Mouse (Mus musculus) heart, embryonic 13.5 days (tissue): Measurements from ENCODE around the gene Nqo2. TPM values are rescaled to one million over a fixed set of nuclear protein-coding genes. Genes with fewer than 3 reads are reported as not detected.

Experiments
- ATAC-seq: fragments of 200-750 bp; cut with Nextera tagmentation; 2 replicates; pipeline ENCODE4 v1.8.0; 2017; ENCODE audit warnings: moderate TSS enrichment; ENCODE audit not compliant: insufficient number of reproducible peaks, low FRiP score, low TSS enrichment; ENCODE audit errors: extremely low read depth
- H3K27ac ChIP-seq: fragments of 300-500 bp; sonication (generic); replicated peaks from 2 replicates; pipeline ENCODE4 v1.5.1; 2015; ENCODE audit warnings: moderate library complexity, mild to moderate bottlenecking, inconsistent platforms
- H3K27me3 ChIP-seq: fragments of 300-500 bp; sonication (generic); replicated peaks from 2 replicates; pipeline ENCODE4 v1.6.1; 2015; ENCODE audit warnings: mild to moderate bottlenecking, inconsistent platforms
- H3K36me3 ChIP-seq: fragments of 300-500 bp; sonication (generic); 2 replicates; pipeline ENCODE4 v1.6.1; 2015; ENCODE audit warnings: mild to moderate bottlenecking, inconsistent platforms
- H3K4me1 ChIP-seq: fragments of 300-500 bp; sonication (generic); 2 replicates; pipeline ENCODE4 v1.6.1; 2015; ENCODE audit warnings: inconsistent platforms
- H3K4me2 ChIP-seq: fragments of 300-500 bp; sonication (generic); 2 replicates; pipeline ENCODE4 v1.6.1; 2015; ENCODE audit warnings: inconsistent platforms, mild to moderate bottlenecking, moderate library complexity
- H3K4me3 ChIP-seq: fragments of 300-500 bp; sonication (generic); 2 replicates; pipeline ENCODE4 v1.5.1; 2015; ENCODE audit warnings: moderate library complexity, mild to moderate bottlenecking, inconsistent platforms
- H3K9ac ChIP-seq: fragments of 300-500 bp; sonication (generic); 2 replicates; pipeline ENCODE4 v1.6.1; 2015; ENCODE audit warnings: inconsistent platforms, mild to moderate bottlenecking, moderate library complexity
- H3K9me3 ChIP-seq: fragments of 300-500 bp; sonication (generic); 2 replicates; pipeline ENCODE4 v1.6.1; 2016; ENCODE audit warnings: inconsistent platforms
- WGBS: fragments of 180-500 bp; shearing (Covaris S2); methylation state at CpG from one replicate; pipeline ENCODE4 v1.1.7; 2015; ENCODE audit warnings: mixed read lengths; 5-methylcytosine and 5-hydroxymethylcytosine counted together
- polyA plus RNA-seq: library from polyadenylated mRNA; unstranded; fragments of >200 nt; fragmentation: Nextera tagmentation; extraction: Ambion mirVana; gene quantifications from 2 replicates; pipeline ENCODE4 v1.2.1, GENCODE M21; 2015

The Nqo2 gene
- polyA plus RNA-seq, 1 experiment from 2014 or later = 23.7 TPM

DNA sequence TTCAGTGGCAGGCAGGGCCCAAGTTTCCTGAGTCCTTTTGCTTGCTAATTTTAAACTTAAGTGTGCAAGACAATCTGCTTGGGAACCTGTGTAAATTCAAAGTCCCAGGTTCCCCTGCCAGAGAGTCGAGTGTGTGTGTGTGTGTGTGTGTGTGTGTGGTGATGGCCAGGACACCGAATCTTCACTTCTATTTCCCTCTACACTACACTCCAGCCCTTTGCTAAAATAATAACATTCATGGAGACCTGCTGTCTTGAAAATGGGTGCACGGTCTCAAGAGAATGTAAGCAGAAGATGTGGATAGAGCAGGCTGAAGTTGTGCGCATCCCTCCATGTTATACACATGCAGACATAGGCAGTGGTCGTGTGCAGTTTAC is 73.6 kb downstream of the Nqo2 start:
- Histone ChIP-seq H3K27ac (peak overlapping the region; percentile 88), H3K9ac (peak overlapping the region; percentile 94), H3K36me3 (peaks cover 27% of the 10 kb centered on the region), H3K4me2 (peak overlapping the region; percentile 87), H3K4me3 (peak overlapping the region; percentile 87), H3K4me1 (peaks cover 23% of the 10 kb centered on the region), H3K9me3 (no peaks in the 10 kb centered on the region), H3K27me3 (no peaks in the 10 kb centered on the region)
- ATAC-seq = no peak
- 45% methylated on average over 5 of the region's 5 CpGs for WGBS

Other genes starting within 250 kb of the Nqo2 start
- not detected in 2 replicates for gene Serpinb6e, start 121.3 kb upstream of the Nqo2 start, polyA plus RNA-seq
- gene Serpinb6c, start 59.0 kb upstream of the Nqo2 start, polyA plus RNA-seq = not detected in 2 replicates
- gene Ripk1, start 37.7 kb downstream of the Nqo2 start, polyA plus RNA-seq = 8.5 and 9.2 TPM in 2 replicates
- 47.7 and 52.0 TPM in 2 replicates for gene Serpinb6a, start 38.1 kb downstream of the Nqo2 start, polyA plus RNA-seq
- gene Bphl, start 72.9 kb downstream of the Nqo2 start, polyA plus RNA-seq = 39.9 and 46.4 TPM in 2 replicates
- gene Tubb2a, start 113.3 kb downstream of the Nqo2 start, polyA plus RNA-seq = 140 and 144 TPM in 2 replicates
- 36.7 and 40.0 TPM in 2 replicates for gene Tubb2b, start 165.8 kb downstream of the Nqo2 start, polyA plus RNA-seq
- gene Psmg4, start 198.3 kb downstream of the Nqo2 start, polyA plus RNA-seq = 65.3 and 81.5 TPM in 2 replicates